In the genomic region with DNA sequence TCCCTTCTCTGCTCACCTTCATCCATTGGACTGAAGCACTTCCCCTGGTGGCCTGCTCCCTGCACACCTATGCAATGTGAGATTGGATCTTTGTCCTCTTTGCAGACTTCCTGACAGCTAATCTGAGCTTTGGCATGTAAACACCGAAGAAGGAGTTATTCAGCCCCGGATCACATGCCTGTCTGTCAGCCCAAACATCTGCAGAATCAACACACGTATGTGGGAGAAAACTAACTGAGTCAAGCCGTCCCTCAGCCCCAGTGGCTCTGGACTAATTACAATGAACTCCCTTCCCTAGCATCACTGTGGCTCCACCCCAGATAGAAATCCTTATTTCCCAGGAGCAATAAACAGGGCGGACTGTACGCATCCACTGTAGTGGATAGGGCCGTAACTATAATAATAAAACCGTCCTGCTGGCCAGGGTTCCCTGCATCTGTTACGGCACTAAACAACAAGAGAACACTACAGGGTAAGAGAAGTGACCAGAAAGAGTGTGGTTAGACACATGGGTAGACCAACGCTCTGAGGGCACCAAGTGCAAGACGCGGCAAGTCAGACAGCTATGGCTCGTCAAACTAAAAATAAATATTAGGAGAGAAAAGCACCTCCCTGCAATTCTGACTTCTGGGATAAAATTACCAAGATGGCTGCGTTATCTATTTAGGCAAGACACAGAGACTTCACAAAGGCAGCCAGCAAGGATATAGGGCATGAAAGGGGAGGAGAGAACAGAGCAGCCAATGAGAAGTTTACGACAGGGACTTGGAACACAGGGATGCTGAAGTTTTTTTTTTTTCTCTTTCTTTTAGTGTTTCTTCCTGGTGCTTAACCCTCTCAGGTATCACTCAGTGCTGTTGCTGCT, we compare ENCODE assay signal across 7 mouse cellular contexts. TPM values are rescaled to one million over a fixed set of nuclear protein-coding genes. Genes with fewer than 3 reads are reported as not detected.
DNase-seq lines count a peak whose midpoint lies in the region; ATAC-seq and TF ChIP-seq lines count a peak whose summit lies in the region.

No protein-coding gene starts in this region.

- 29% methylated on average over 15 of the region's 15 CpGs for whole genome bisulfite sequencing in forebrain, embryonic 10.5 days
- WGBS in hindbrain, embryonic 11.5 days, result 21% methylated on average over 15 of the region's 15 CpGs
- WGBS in midbrain, embryonic 14.5 days, result 24% methylated on average over 15 of the region's 15 CpGs

- no peaks in the 10 kb centered on the region for H3K9me3 ChIP-seq in forebrain, embryonic 10.5 days
- H3K9me3 ChIP-seq in hindbrain, embryonic 11.5 days (ENCODE audit: control insufficient read depth, low read length), result no peaks in the 10 kb centered on the region
- H3K9me3 ChIP-seq in midbrain, embryonic 14.5 days (ENCODE audit: control insufficient read depth, low read length), result no peaks in the 10 kb centered on the region

- no peak for DNase-seq in forebrain, embryonic 10.5 days (ENCODE audit: extremely low spot score, low spot score)
- DNase-seq in hindbrain, embryonic 11.5 days (ENCODE audit: low spot score), result no peak
- DNase-seq in midbrain, embryonic 14.5 days, result peak; percentile 25
- DNase-seq in ovary, postnatal 10 days (ENCODE audit: low spot score), result no peak
- DNase-seq in adipocyte (ENCODE audit: low spot score), result no peak

- no peak for ATAC-seq in hindbrain, embryonic 11.5 days (ENCODE audit: low FRiP score)
- ATAC-seq in midbrain, embryonic 14.5 days (ENCODE audit: low FRiP score, low TSS enrichment), result no peak
- ATAC-seq in megakaryocyte progenitor cell, adult 5-6 weeks (replicated peaks; ENCODE audit: poor library complexity), result no peak

- peaks cover 46% of the 10 kb centered on the region for H3K27me3 ChIP-seq in forebrain, embryonic 10.5 days (ENCODE audit: poor library complexity, severe bottlenecking)
- no peaks in the 10 kb centered on the region for H3K27me3 ChIP-seq in hindbrain, embryonic 11.5 days (ENCODE audit: control insufficient read depth, insufficient read depth, low read length)
- H3K27me3 ChIP-seq in midbrain, embryonic 14.5 days (ENCODE audit: control insufficient read depth, insufficient read depth, low read length), result peaks cover 21% of the 10 kb centered on the region; the same call in 1 of the 2 replicates

- H3K4me2 ChIP-seq in hindbrain, embryonic 11.5 days (replicated peaks; ENCODE audit: low read depth, low read length), result peak overlapping the region; percentile 94
- peak overlapping the region; percentile 94 for H3K4me2 ChIP-seq in midbrain, embryonic 14.5 days (ENCODE audit: low read length)

- no peak for TF ChIP-seq POLR2A in cortical plate, adult 2 months (IDR thresholded peaks at IDR 0.05; ENCODE audit: extremely low read depth, insufficient read depth, low read length)

- peak overlapping the region; percentile 34 for H3K4me3 ChIP-seq in cortical plate, adult 2 months (ENCODE audit: insufficient read depth, low read length)
- peak overlapping the region; percentile 70 for H3K4me3 ChIP-seq in forebrain, embryonic 10.5 days
- H3K4me3 ChIP-seq in hindbrain, embryonic 11.5 days (ENCODE audit: low read depth, low read length), result peak overlapping the region; percentile 61
- H3K4me3 ChIP-seq in midbrain, embryonic 14.5 days (replicated peaks; ENCODE audit: low read depth, low read length), result peak overlapping the region; percentile 7; the same call in 1 of the 2 replicates

- no peaks in the 10 kb centered on the region for H3K36me3 ChIP-seq in forebrain, embryonic 10.5 days (replicated peaks)
- H3K36me3 ChIP-seq in hindbrain, embryonic 11.5 days (ENCODE audit: control insufficient read depth, insufficient read depth, low read length), result no peaks in the 10 kb centered on the region
- H3K36me3 ChIP-seq in midbrain, embryonic 14.5 days (ENCODE audit: control insufficient read depth, insufficient read depth, low read length), result no peaks in the 10 kb centered on the region

- no peak overlapping the region for H3K27ac ChIP-seq in cortical plate, adult 2 months (ENCODE audit: insufficient read depth, low read length)
- no peak overlapping the region for H3K27ac ChIP-seq in forebrain, embryonic 10.5 days
- no peak overlapping the region for H3K27ac ChIP-seq in hindbrain, embryonic 11.5 days (ENCODE audit: low read depth, low read length)
- H3K27ac ChIP-seq in midbrain, embryonic 14.5 days (replicated peaks; ENCODE audit: low read depth, low read length), result no peak overlapping the region

- no peaks in the 10 kb centered on the region for H3K4me1 ChIP-seq in cortical plate, adult 2 months (ENCODE audit: control insufficient read depth, insufficient read depth, low read length)
- H3K4me1 ChIP-seq in forebrain, embryonic 10.5 days, result peaks cover 40% of the 10 kb centered on the region
- H3K4me1 ChIP-seq in hindbrain, embryonic 11.5 days (replicated peaks; ENCODE audit: control insufficient read depth, insufficient read depth, low read length), result no peaks in the 10 kb centered on the region
- peaks cover 15% of the 10 kb centered on the region for H3K4me1 ChIP-seq in midbrain, embryonic 14.5 days (ENCODE audit: control insufficient read depth, insufficient read depth, low read length)

- H3K9ac ChIP-seq in hindbrain, embryonic 11.5 days (ENCODE audit: low read depth, low read length), result no peak overlapping the region
- no peak overlapping the region for H3K9ac ChIP-seq in midbrain, embryonic 14.5 days (replicated peaks; ENCODE audit: low read length)

- no peak for TF ChIP-seq CTCF in cortical plate, adult 2 months (IDR thresholded peaks at IDR 0.05; ENCODE audit: extremely low read depth, insufficient read depth, low read length)

RNA-seq across cellular contexts. Expression of a gene that starts 3.2 kb away (rescaled TPM):
- 3.8 and 4.7 TPM in 2 replicates for polyA plus RNA-seq in cortical plate, adult 2 months (2012; rRNA removed)
- polyA plus RNA-seq in forebrain, embryonic 10.5 days (2016; fragmentation: Nextera tagmentation; extraction: Ambion mirVana), result 10.6 and 13.1 TPM in 2 replicates
- 23.9 and 24.7 TPM in 2 replicates for polyA plus RNA-seq in hindbrain, embryonic 11.5 days (2014; fragmentation: Nextera tagmentation; extraction: Ambion mirVana)
- polyA plus RNA-seq in midbrain, embryonic 14.5 days (2014; fragmentation: Nextera tagmentation; extraction: Ambion mirVana), result 11.8 and 14.7 TPM in 2 replicates
- 0.05 and 0.12 TPM in 2 replicates for total RNA-seq in megakaryocyte progenitor cell, adult 5-6 weeks (2015)
- 0.44 TPM in 1 of 2 replicates, not detected in the other for total RNA-seq in megakaryocyte progenitor cell, adult 5-6 weeks (2017)

RNA-seq across cellular contexts. Expression of a gene that starts 46.5 kb away (rescaled TPM):
- polyA plus RNA-seq in cortical plate, adult 2 months (2012; rRNA removed), result 10.8 and 14.5 TPM in 2 replicates
- polyA plus RNA-seq in forebrain, embryonic 10.5 days (2016; fragmentation: Nextera tagmentation; extraction: Ambion mirVana), result 101 and 104 TPM in 2 replicates
- polyA plus RNA-seq in hindbrain, embryonic 11.5 days (2014; fragmentation: Nextera tagmentation; extraction: Ambion mirVana), result 63.1 and 70.8 TPM in 2 replicates
- 28.3 and 29.0 TPM in 2 replicates for polyA plus RNA-seq in midbrain, embryonic 14.5 days (2014; fragmentation: Nextera tagmentation; extraction: Ambion mirVana)
- 57.6 and 66.0 TPM in 2 replicates for total RNA-seq in megakaryocyte progenitor cell, adult 5-6 weeks (2015)
- total RNA-seq in megakaryocyte progenitor cell, adult 5-6 weeks (2017), result 125 and 169 TPM in 2 replicates

Comparison
In these comparisons a context has a peak if more than half of its experiments do, and no peak if none do; other contexts are left out.
1. H3K4me3 ChIP-seq: peak in every context shown above with its lines; median percentile 70 in forebrain, embryonic 10.5 days; 61 in hindbrain, embryonic 11.5 days; 34 in cortical plate, adult 2 months; 7 in midbrain, embryonic 14.5 days.